Mouse (Mus musculus) heart, postnatal 0 days (tissue): ENCODE measurements around the gene AW551984. TPM values are rescaled to one million over a fixed set of nuclear protein-coding genes. Genes with fewer than 3 reads are reported as not detected.

Source experiments
- ATAC-seq: fragments of 200-750 bp; cut with Nextera tagmentation; 2 replicates; pipeline ENCODE4 v1.8.0; 2017; ENCODE audit warnings: low read depth, moderate number of reproducible peaks, moderate library complexity; ENCODE audit not compliant: insufficient read depth
- DNase-seq: peaks from one replicate; pipeline ENCODE4 v3.0.0-alpha.2; 2016; ENCODE audit warnings: low spot score
- H3K27ac ChIP-seq: fragments of 300-500 bp; sonication (generic); 2 replicates; pipeline ENCODE4 v1.5.1; 2014; ENCODE audit warnings: low read depth, mild to moderate bottlenecking
- H3K27me3 ChIP-seq: fragments of 300-500 bp; sonication (generic); 2 replicates; pipeline ENCODE4 v1.6.1; 2014; ENCODE audit warnings: low read length, mixed read lengths; ENCODE audit not compliant: control insufficient read depth, insufficient read depth
- H3K36me3 ChIP-seq: fragments of 300-500 bp; sonication (generic); replicated peaks from 2 replicates; pipeline ENCODE4 v1.6.1; 2014; ENCODE audit warnings: low read length, mixed read lengths; ENCODE audit not compliant: control insufficient read depth, insufficient read depth
- H3K4me1 ChIP-seq: fragments of 300-500 bp; sonication (generic); 2 replicates; pipeline ENCODE4 v1.6.1; 2014; ENCODE audit warnings: antibody characterized with exemption; ENCODE audit not compliant: control insufficient read depth, insufficient read depth
- H3K4me2 ChIP-seq: fragments of 300-500 bp; sonication (generic); 2 replicates; pipeline ENCODE4 v1.6.1; 2014; ENCODE audit warnings: low read depth, mild to moderate bottlenecking, low read length, moderate library complexity
- H3K4me3 ChIP-seq: fragments of 300-500 bp; sonication (generic); 2 replicates; pipeline ENCODE4 v1.5.1; 2014; ENCODE audit warnings: low read depth, low read length
- H3K9ac ChIP-seq: fragments of 300-500 bp; sonication (generic); replicated peaks from 2 replicates; pipeline ENCODE4 v1.6.1; 2014; ENCODE audit warnings: low read depth, low read length, mixed read lengths
- H3K9me3 ChIP-seq: fragments of 300-500 bp; sonication (generic); replicated peaks from 2 replicates; pipeline ENCODE4 v1.6.1; 2016; ENCODE audit warnings: low read length; ENCODE audit not compliant: control insufficient read depth
- CTCF ChIP-seq: IDR thresholded peaks from 2 replicates; pipeline ENCODE4 v1.5.1; 2016; ENCODE audit warnings: antibody characterized with exemption, control low read depth, low read depth
- EP300 ChIP-seq: IDR thresholded peaks from 2 replicates; pipeline ENCODE4 v1.6.1; 2016; ENCODE audit warnings: antibody characterized with exemption, low read depth
- WGBS: fragments of 180-500 bp; shearing (Covaris S2); extraction: QIAGEN DNeasy Blood & Tissue Kit; methylation state at CpG from one replicate; pipeline ENCODE4 v1.1.7; 2014; 5-methylcytosine and 5-hydroxymethylcytosine counted together
- polyA plus RNA-seq: library from polyadenylated mRNA; unstranded; fragments of >200 nt; fragmentation: Nextera tagmentation; extraction: Ambion mirVana; gene quantifications from 2 replicates; pipeline ENCODE4 v1.2.1, GENCODE M21; 2015
- total RNA-seq: library from RNA; depleted of rRNA; stranded (reverse); fragments of >200 nt; gene quantifications from 2 replicates; pipeline ENCODE4 v1.2.3, GENCODE M21; 2014; ENCODE audit warnings: low replicate concordance

Gene AW551984
- total and polyA plus RNA-seq, 2 experiments from 2014 or later: 2.2 to 5.6 TPM

DNA sequence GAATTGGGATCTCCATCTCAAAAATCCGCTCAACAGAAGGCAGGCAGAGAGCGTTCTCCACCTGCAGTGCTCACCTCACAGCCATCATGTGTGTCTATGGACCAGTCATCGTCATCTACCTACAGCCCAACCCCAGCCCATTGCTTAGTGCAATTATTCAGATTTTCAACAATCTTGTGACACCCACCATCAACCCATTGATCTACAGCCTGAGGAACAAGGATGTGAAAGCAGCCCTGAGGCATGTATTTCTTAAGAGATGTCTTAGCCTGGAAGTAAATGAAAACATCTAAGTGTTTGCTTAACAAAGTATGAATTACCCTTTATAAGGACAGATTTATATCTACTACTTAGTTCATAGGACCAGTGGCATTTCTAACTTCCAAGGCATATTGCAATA is 19.6 kb upstream of the AW551984 start:
- no peak overlapping the region for H3K4me2 ChIP-seq
- H3K4me1 ChIP-seq: no peaks in the 10 kb centered on the region
- H3K4me3 ChIP-seq: no peak overlapping the region
- no peak overlapping the region for H3K27ac ChIP-seq
- ATAC-seq (no peak), DNase-seq (no peak)
- 73% methylated on average over 3 of the region's 3 CpGs for WGBS
- no peaks in the 10 kb centered on the region for H3K27me3 ChIP-seq
- TF ChIP-seq CTCF: no peak
- TF ChIP-seq EP300: no peak
- H3K36me3 ChIP-seq: no peaks in the 10 kb centered on the region
- H3K9ac ChIP-seq: no peak overlapping the region
- no peaks in the 10 kb centered on the region for H3K9me3 ChIP-seq

- Histone ChIP-seq H3K36me3 (no peaks in the 10 kb centered on the region), H3K27me3 (no peaks in the 10 kb centered on the region), H3K9me3 (no peaks in the 10 kb centered on the region), H3K4me2 (no peak within 1 kb of the TSS), H3K9ac (no peak within 1 kb of the TSS), H3K27ac (no peak within 1 kb of the TSS), H3K4me3 (no peak within 1 kb of the TSS), H3K4me1 (no peaks in the 10 kb centered on the region)
- DNase-seq (no peak), ATAC-seq (no peak)
- 66% methylated on average over 1 of the region's 1 CpGs for WGBS
- TF ChIP-seq CTCF: no peak
- no peak for TF ChIP-seq EP300
Observed at GRCm38 (mm10) chr9:39621073-39621472, 16.9 kb upstream of the AW551984 start, which contains the start of gene Olfr960. Gene Olfr960 (plus strand): TSS chr9:39621373.

- H3K27ac ChIP-seq: no peak overlapping the region
- H3K4me3 ChIP-seq: no peak overlapping the region
- H3K4me1 ChIP-seq: no peaks in the 10 kb centered on the region
- no peak for DNase-seq
- H3K9ac ChIP-seq: no peak overlapping the region
- TF ChIP-seq EP300 (no peak), CTCF (peak; percentile 61)
- ATAC-seq: no peak
- WGBS: 50% methylated on average over 1 of the region's 1 CpGs
- no peaks in the 10 kb centered on the region for H3K36me3 ChIP-seq
- H3K9me3 ChIP-seq: no peaks in the 10 kb centered on the region
- no peaks in the 10 kb centered on the region for H3K27me3 ChIP-seq
- H3K4me2 ChIP-seq: no peak overlapping the region
Observed at GRCm38 (mm10) chr9:39611953-39612352, 7.8 kb upstream of the AW551984 start.

DNA sequence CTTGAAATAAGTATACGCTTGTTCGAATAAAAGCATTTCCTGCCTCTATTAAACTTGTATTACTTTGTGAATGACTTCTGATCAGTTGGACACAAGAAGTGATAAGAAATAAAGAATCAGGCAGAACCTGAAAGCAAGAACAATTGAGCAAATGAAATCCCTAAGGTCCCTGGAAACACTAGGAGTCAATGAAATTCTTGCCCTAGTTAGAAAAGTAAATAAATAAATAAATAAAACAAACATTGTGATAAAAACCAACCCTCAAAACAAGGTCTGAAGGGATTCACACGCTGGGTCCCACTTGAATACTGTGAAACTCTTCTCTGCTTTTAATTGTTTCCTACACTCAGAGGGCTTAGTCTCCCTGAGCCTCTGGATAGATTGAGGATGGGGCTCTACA is 6.2 kb upstream of the AW551984 start, which contains the start of gene Olfr148:
Gene Olfr148, plus strand, starts transcription at position 301 of the 400 bp plus-strand sequence.
- Histone ChIP-seq H3K4me3 (no peak within 1 kb of the TSS), H3K4me2 (no peak within 1 kb of the TSS), H3K36me3 (no peaks in the 10 kb centered on the region), H3K27me3 (no peaks in the 10 kb centered on the region), H3K27ac (no peak within 1 kb of the TSS), H3K9me3 (no peaks in the 10 kb centered on the region), H3K4me1 (no peaks in the 10 kb centered on the region), H3K9ac (no peak within 1 kb of the TSS)
- no peak for DNase-seq
- WGBS: 66% methylated on average over 3 of the region's 3 CpGs
- no peak for ATAC-seq
- TF ChIP-seq EP300: no peak

DNA sequence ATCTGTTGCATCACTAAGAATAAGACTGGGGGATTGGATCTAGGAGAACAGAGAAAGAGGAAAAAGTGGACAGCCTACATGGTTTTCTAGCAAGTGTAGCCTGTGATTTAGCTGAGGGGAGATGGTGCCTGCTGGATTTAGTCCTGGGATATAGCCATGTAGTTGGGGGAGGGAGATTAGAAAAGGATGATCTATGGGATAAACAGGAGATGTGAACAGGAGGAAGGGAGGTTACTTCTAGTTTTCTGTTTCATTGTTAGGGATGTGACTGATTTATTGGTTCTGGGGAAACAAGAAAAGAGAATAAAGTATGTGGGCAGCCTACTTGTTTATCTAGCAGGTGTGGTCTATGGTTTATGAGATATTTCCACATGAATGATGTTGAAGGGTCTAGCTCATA is 4.3 kb upstream of the AW551984 start:
- DNase-seq (no peak), ATAC-seq (no peak)
- peaks cover 6% of the 10 kb centered on the region; the same call in 1 of the 2 replicates for H3K4me1 ChIP-seq
- no peaks in the 10 kb centered on the region for H3K27me3 ChIP-seq
- no peaks in the 10 kb centered on the region for H3K36me3 ChIP-seq
- H3K4me3 ChIP-seq: no peak overlapping the region
- TF ChIP-seq CTCF: no peak
- no peak for TF ChIP-seq EP300
- no peaks in the 10 kb centered on the region for H3K9me3 ChIP-seq
- H3K27ac ChIP-seq: no peak overlapping the region
- no peak overlapping the region for H3K4me2 ChIP-seq
- H3K9ac ChIP-seq: no peak overlapping the region

GRCm38 (mm10) chr9:39603333-39603845 is 814 bp downstream of the AW551984 start:
- WGBS: 0% methylated on average over 9 of the region's 9 CpGs
- DNase-seq (no peak), ATAC-seq (peak; percentile 47)
- no peak overlapping the region for H3K27ac ChIP-seq
- no peaks in the 10 kb centered on the region for H3K36me3 ChIP-seq
- H3K9me3 ChIP-seq: no peaks in the 10 kb centered on the region
- peak overlapping the region; percentile 42; the same call in 1 of the 2 replicates for H3K9ac ChIP-seq
- H3K4me1 ChIP-seq: peaks cover 6% of the 10 kb centered on the region; the same call in 1 of the 2 replicates
- peak overlapping the region; percentile 47 for H3K4me3 ChIP-seq
- TF ChIP-seq EP300: no peak
- TF ChIP-seq CTCF: no peak
- no peaks in the 10 kb centered on the region for H3K27me3 ChIP-seq
- H3K4me2 ChIP-seq: peak overlapping the region; percentile 93
